Mouse (Mus musculus): Measurements from ENCODE around the gene Dennd4b. TPM values are rescaled to one million over a fixed set of nuclear protein-coding genes. Genes with fewer than 3 reads are reported as not detected.

The Dennd4b gene
- polyA plus RNA-seq, 1 experiment from 2014 or later, result 3.0 TPM

GRCm38 (mm10) chr3:90314241-90314640 lies 49.3 kb downstream of the Dennd4b start:
- no peak overlapping the region for H3K4me2 ChIP-seq (replicated peaks; ENCODE audit: low read depth, low read length)
- H3K9ac ChIP-seq (replicated peaks; ENCODE audit: low read depth, low read length), result no peak overlapping the region
- H3K27me3 ChIP-seq (ENCODE audit: control insufficient read depth, insufficient read depth, low read length), result no peaks in the 10 kb centered on the region
- H3K4me3 ChIP-seq (ENCODE audit: low read depth, low read length), result no peak overlapping the region
- H3K4me1 ChIP-seq (ENCODE audit: control insufficient read depth, insufficient read depth, low read length), result no peaks in the 10 kb centered on the region
- no peak for ATAC-seq (ENCODE audit: insufficient number of reproducible peaks, insufficient read depth, low FRiP score, low read depth)
- no peak overlapping the region for H3K27ac ChIP-seq (ENCODE audit: low read length)
- no peaks in the 10 kb centered on the region for H3K36me3 ChIP-seq (ENCODE audit: control insufficient read depth, insufficient read depth, low read length)
- no peaks in the 10 kb centered on the region for H3K9me3 ChIP-seq (ENCODE audit: control insufficient read depth, low read depth, low read length)

DNA sequence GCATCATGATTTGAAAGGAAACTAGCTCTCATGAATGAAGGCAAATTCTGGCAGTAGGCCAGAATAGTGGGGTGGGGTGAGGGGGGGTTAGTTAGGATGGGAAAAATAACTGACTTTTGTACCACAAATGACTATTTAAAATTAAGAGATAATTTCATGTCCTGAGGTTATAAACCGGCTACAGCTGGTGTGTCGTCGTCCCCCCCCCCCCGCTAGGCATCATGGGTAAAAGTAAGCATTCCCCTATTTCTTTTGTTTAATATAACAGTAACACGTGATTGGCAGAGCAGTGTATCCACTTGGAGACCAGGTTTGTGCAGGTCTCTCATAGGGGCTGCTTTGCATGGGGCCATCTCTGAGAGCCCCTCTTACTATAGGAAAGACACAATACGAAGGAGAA lies 57.3 kb downstream of the Dennd4b start:
- H3K9ac ChIP-seq (replicated peaks; ENCODE audit: low read depth, low read length), result no peak overlapping the region
- H3K4me1 ChIP-seq (ENCODE audit: control insufficient read depth, insufficient read depth, low read length), result peaks cover 23% of the 10 kb centered on the region; the same call in 1 of the 2 replicates
- H3K9me3 ChIP-seq (ENCODE audit: control insufficient read depth, low read depth, low read length), result no peaks in the 10 kb centered on the region
- no peaks in the 10 kb centered on the region for H3K27me3 ChIP-seq (ENCODE audit: control insufficient read depth, insufficient read depth, low read length)
- ATAC-seq (ENCODE audit: insufficient number of reproducible peaks, insufficient read depth, low FRiP score, low read depth), result no peak
- H3K36me3 ChIP-seq (ENCODE audit: control insufficient read depth, insufficient read depth, low read length), result no peaks in the 10 kb centered on the region
- 45% methylated on average over 6 of the region's 6 CpGs for WGBS
- no peak overlapping the region; the same call in 1 of the 2 replicates for H3K27ac ChIP-seq (ENCODE audit: low read length)
- 0 out of 2 replicates have a peak overlapping the region, but pooled peaks have one; percentile 0 for H3K4me2 ChIP-seq (replicated peaks; ENCODE audit: low read depth, low read length)
- no peak overlapping the region for H3K4me3 ChIP-seq (ENCODE audit: low read depth, low read length)

DNA sequence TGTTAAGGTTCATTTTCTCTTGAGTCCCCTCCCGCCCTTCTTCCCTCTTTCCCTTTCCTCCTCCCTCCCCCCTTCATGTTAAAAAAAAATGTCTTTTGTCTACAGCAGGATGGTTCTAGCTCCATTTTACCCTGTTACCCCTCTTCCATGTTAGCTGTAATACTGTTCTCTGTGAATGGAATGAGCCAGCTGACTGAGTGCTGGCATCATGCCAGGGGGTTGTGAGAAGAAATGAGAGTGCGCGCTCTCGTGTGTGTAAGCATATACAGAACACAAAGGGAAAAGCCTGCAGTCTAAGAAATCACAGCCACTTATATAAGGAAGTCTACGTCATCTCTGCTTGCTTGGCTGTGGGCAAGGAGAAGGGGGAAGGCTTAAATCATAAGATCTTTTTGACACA lies 58.1 kb downstream of the Dennd4b start:
- WGBS, result 3% methylated on average over 5 of the region's 5 CpGs
- no peak overlapping the region for H3K4me3 ChIP-seq (ENCODE audit: low read depth, low read length)
- peak overlapping the region; percentile 44 for H3K27ac ChIP-seq (ENCODE audit: low read length)
- peak; percentile 87 for ATAC-seq (ENCODE audit: insufficient number of reproducible peaks, insufficient read depth, low FRiP score, low read depth)
- H3K9ac ChIP-seq (replicated peaks; ENCODE audit: low read depth, low read length), result no peak overlapping the region
- H3K4me2 ChIP-seq (replicated peaks; ENCODE audit: low read depth, low read length), result peak overlapping the region; percentile 3; the same call in 1 of the 2 replicates
- no peaks in the 10 kb centered on the region for H3K36me3 ChIP-seq (ENCODE audit: control insufficient read depth, insufficient read depth, low read length)
- H3K9me3 ChIP-seq (ENCODE audit: control insufficient read depth, low read depth, low read length), result no peaks in the 10 kb centered on the region
- H3K4me1 ChIP-seq (ENCODE audit: control insufficient read depth, insufficient read depth, low read length), result peaks cover 23% of the 10 kb centered on the region; the same call in 1 of the 2 replicates
- no peaks in the 10 kb centered on the region for H3K27me3 ChIP-seq (ENCODE audit: control insufficient read depth, insufficient read depth, low read length)

Small RNA genes lying within 50 kb of the gene (microRNA-seq; reads per million reads assigned to microRNA genes)
- not detected for gene Mir7012

Other genes with a start within 250 kb of the Dennd4b start
- gene 4933434E20Rik, start 213.5 kb upstream of the Dennd4b start, polyA plus RNA-seq (2014; fragmentation: Nextera tagmentation; extraction: Ambion mirVana), result 157 and 162 TPM in 2 replicates
- gene Ubap2l, start 212.6 kb upstream of the Dennd4b start, polyA plus RNA-seq (2014; fragmentation: Nextera tagmentation; extraction: Ambion mirVana), result 242 and 258 TPM in 2 replicates
- 533 and 553 TPM in 2 replicates for gene Tpm3, start 192.5 kb upstream of the Dennd4b start, polyA plus RNA-seq (2014; fragmentation: Nextera tagmentation; extraction: Ambion mirVana)
- gene Nup210l, start 161.1 kb upstream of the Dennd4b start, polyA plus RNA-seq (2014; fragmentation: Nextera tagmentation; extraction: Ambion mirVana), result 0.69 and 0.98 TPM in 2 replicates
- 2,110 and 2,351 TPM in 2 replicates for gene Rps27, start 51.5 kb upstream of the Dennd4b start, polyA plus RNA-seq (2014; fragmentation: Nextera tagmentation; extraction: Ambion mirVana)
- gene Rab13, start 51.5 kb upstream of the Dennd4b start, polyA plus RNA-seq (2014; fragmentation: Nextera tagmentation; extraction: Ambion mirVana), result 17.7 and 18.1 TPM in 2 replicates
- gene Jtb, start 33.6 kb upstream of the Dennd4b start, polyA plus RNA-seq (2014; fragmentation: Nextera tagmentation; extraction: Ambion mirVana), result 112 and 116 TPM in 2 replicates
- gene Creb3l4, start 21.7 kb upstream of the Dennd4b start, polyA plus RNA-seq (2014; fragmentation: Nextera tagmentation; extraction: Ambion mirVana), result 20.6 and 21.4 TPM in 2 replicates
- 114 and 119 TPM in 2 replicates for gene Slc39a1, start 17.0 kb upstream of the Dennd4b start, polyA plus RNA-seq (2014; fragmentation: Nextera tagmentation; extraction: Ambion mirVana)
- gene Crtc2, start 11.0 kb upstream of the Dennd4b start, polyA plus RNA-seq (2014; fragmentation: Nextera tagmentation; extraction: Ambion mirVana), result 18.8 and 21.4 TPM in 2 replicates
- 22.3 and 28.7 TPM in 2 replicates for gene Gatad2b, start 28.0 kb downstream of the Dennd4b start, polyA plus RNA-seq (2014; fragmentation: Nextera tagmentation; extraction: Ambion mirVana)
- 11.7 and 13.0 TPM in 2 replicates for gene Slc27a3, start 124.8 kb downstream of the Dennd4b start, polyA plus RNA-seq (2014; fragmentation: Nextera tagmentation; extraction: Ambion mirVana)
- 28.7 and 29.6 TPM in 2 replicates for gene Ints3, start 168.4 kb downstream of the Dennd4b start, polyA plus RNA-seq (2014; fragmentation: Nextera tagmentation; extraction: Ambion mirVana)
- 4.6 and 4.8 TPM in 2 replicates for gene Npr1, start 200.7 kb downstream of the Dennd4b start, polyA plus RNA-seq (2014; fragmentation: Nextera tagmentation; extraction: Ambion mirVana)
- gene Ilf2, start 210.9 kb downstream of the Dennd4b start, polyA plus RNA-seq (2014; fragmentation: Nextera tagmentation; extraction: Ambion mirVana), result 208 and 217 TPM in 2 replicates
- 81.2 and 88.0 TPM in 2 replicates for gene Snapin, start 225.8 kb downstream of the Dennd4b start, polyA plus RNA-seq (2014; fragmentation: Nextera tagmentation; extraction: Ambion mirVana)
- 97.4 and 98.2 TPM in 2 replicates for gene Chtop, start 244.3 kb downstream of the Dennd4b start, polyA plus RNA-seq (2014; fragmentation: Nextera tagmentation; extraction: Ambion mirVana)
- 46.8 and 48.5 TPM in 2 replicates for gene S100a1, start 249.2 kb downstream of the Dennd4b start, polyA plus RNA-seq (2014; fragmentation: Nextera tagmentation; extraction: Ambion mirVana)
- 31.2 and 33.5 TPM in 2 replicates for gene S100a13, start 249.2 kb downstream of the Dennd4b start, polyA plus RNA-seq (2014; fragmentation: Nextera tagmentation; extraction: Ambion mirVana)

Measured in stomach, embryonic 14.5 days (tissue).